Mouse (Mus musculus) midbrain, embryonic 16.5 days (tissue): ENCODE data around the gene Efcab12. TPM values are rescaled to one million over a fixed set of nuclear protein-coding genes. Genes with fewer than 3 reads are reported as not detected.

Experiments
- ATAC-seq: fragments of 200-750 bp; cut with Nextera tagmentation; 2 replicates; pipeline ENCODE4 v1.8.0; 2017; ENCODE audit warnings: moderate TSS enrichment
- H3K27ac ChIP-seq: fragments of 300-500 bp; sonication (generic); 2 replicates; pipeline ENCODE4 v1.5.1; 2014; ENCODE audit warnings: mild to moderate bottlenecking, low read length, mixed read lengths
- H3K27me3 ChIP-seq: fragments of 300-500 bp; sonication (generic); 2 replicates; pipeline ENCODE4 v1.6.1; 2014; ENCODE audit warnings: low read depth, low read length, mixed read lengths; ENCODE audit not compliant: control insufficient read depth, insufficient read depth
- H3K36me3 ChIP-seq: fragments of 300-500 bp; sonication (generic); 2 replicates; pipeline ENCODE4 v1.6.1; 2014; ENCODE audit warnings: mild to moderate bottlenecking, low read length, moderate library complexity, mixed read lengths; ENCODE audit not compliant: control insufficient read depth, insufficient read depth
- H3K4me1 ChIP-seq: fragments of 300-500 bp; sonication (generic); 2 replicates; pipeline ENCODE4 v1.6.1; 2014; ENCODE audit warnings: mild to moderate bottlenecking, low read length, mixed read lengths; ENCODE audit not compliant: control insufficient read depth, insufficient read depth
- H3K4me2 ChIP-seq: fragments of 300-500 bp; sonication (generic); 2 replicates; pipeline ENCODE4 v1.6.1; 2014; ENCODE audit warnings: mild to moderate bottlenecking, low read length, mixed read lengths
- H3K4me3 ChIP-seq: fragments of 300-500 bp; sonication (generic); 2 replicates; pipeline ENCODE4 v1.5.1; 2014; ENCODE audit warnings: low read depth, mild to moderate bottlenecking, low read length, moderate library complexity, mixed read lengths
- H3K9ac ChIP-seq: fragments of 300-500 bp; sonication (generic); 2 replicates; pipeline ENCODE4 v1.6.1; 2014; ENCODE audit warnings: low read depth, low read length, mixed read lengths
- H3K9me3 ChIP-seq: fragments of 300-500 bp; sonication (generic); replicated peaks from 2 replicates; pipeline ENCODE4 v1.6.1; 2014; ENCODE audit warnings: mild to moderate bottlenecking, low read length, mixed read lengths; ENCODE audit not compliant: control insufficient read depth, poor library complexity, severe bottlenecking
- WGBS: fragments of 180-500 bp; shearing (Covaris S2); extraction: QIAGEN DNeasy Blood & Tissue Kit; methylation state at CpG from one replicate; pipeline ENCODE4 v1.1.7; 2014; 5-methylcytosine and 5-hydroxymethylcytosine counted together
- microRNA-seq: library from miRNA; unstranded; fragments of <30 nt; microRNA quantifications from one replicate; pipeline ENCODE4, GENCODE M21; 2017
- polyA plus RNA-seq: library from polyadenylated mRNA; unstranded; fragments of >200 nt; fragmentation: Nextera tagmentation; extraction: Ambion mirVana; gene quantifications from 2 replicates; pipeline ENCODE4 v1.2.1, GENCODE M21; 2015

The Efcab12 gene
- polyA plus RNA-seq, 1 experiment from 2014 or later, result 3.1 TPM

DNA sequence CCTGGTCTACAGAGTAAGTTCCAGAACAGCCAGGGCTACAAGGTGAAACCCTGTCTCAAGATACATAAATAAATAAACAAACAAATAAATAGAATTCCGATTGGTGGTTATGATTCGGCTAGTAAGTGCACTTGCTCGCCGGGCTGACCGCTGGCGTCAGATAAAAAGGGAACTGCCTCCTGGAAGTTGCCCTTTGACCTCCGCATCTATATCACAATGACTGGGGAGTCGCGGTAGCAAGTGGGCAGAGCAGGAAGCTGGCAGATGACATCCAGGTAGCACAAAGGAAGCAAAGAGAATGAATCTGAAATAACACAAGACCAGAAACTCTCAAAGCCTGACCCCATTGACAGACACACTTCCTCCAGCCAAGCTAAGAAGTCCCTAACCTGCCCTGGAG, 70.9 kb downstream of the Efcab12 start:
- no peak for ATAC-seq
- no peak overlapping the region for H3K4me2 ChIP-seq
- H3K9me3 ChIP-seq, result no peaks in the 10 kb centered on the region
- 37% methylated on average over 9 of the region's 9 CpGs for WGBS
- no peaks in the 10 kb centered on the region for H3K36me3 ChIP-seq
- no peaks in the 10 kb centered on the region for H3K27me3 ChIP-seq
- no peak overlapping the region for H3K9ac ChIP-seq
- H3K4me1 ChIP-seq, result no peaks in the 10 kb centered on the region; the same call in 1 of the 2 replicates
- no peak overlapping the region for H3K27ac ChIP-seq
- H3K4me3 ChIP-seq, result no peak overlapping the region

DNA sequence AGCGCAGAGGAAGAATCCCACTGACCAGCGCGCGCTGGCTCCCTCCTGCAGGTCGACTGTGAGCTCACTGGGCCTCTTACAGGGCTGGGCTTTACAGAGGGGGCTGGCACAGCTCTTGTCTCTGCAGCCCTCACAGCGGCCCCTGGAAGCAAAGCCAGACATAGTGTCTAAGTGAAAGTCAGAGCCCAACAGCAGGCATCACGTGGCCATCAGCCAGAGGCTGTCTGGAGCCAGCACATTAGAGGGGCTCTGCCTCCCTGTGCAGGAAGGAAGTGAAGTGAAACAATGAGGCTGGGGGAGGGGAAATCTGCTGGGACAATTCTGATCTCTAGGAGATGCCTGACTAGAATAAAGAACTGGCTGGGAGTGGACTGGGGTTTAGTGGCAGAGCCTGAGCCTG, 74.0 kb downstream of the Efcab12 start:
- Histone ChIP-seq H3K4me1 (no peaks in the 10 kb centered on the region; the same call in 1 of the 2 replicates), H3K4me3 (no peak overlapping the region), H3K9ac (no peak overlapping the region), H3K27me3 (no peaks in the 10 kb centered on the region), H3K4me2 (peak overlapping the region; percentile 19; the same call in 1 of the 2 replicates), H3K9me3 (no peaks in the 10 kb centered on the region), H3K27ac (no peak overlapping the region; the same call in 1 of the 2 replicates), H3K36me3 (no peaks in the 10 kb centered on the region)
- ATAC-seq, result peak; percentile 89
- WGBS, result 2% methylated on average over 7 of the region's 7 CpGs

- Histone ChIP-seq H3K4me3 (no peak within 1 kb of the TSS), H3K4me1 (no peaks in the 10 kb centered on the region; the same call in 1 of the 2 replicates), H3K36me3 (no peaks in the 10 kb centered on the region), H3K9me3 (no peaks in the 10 kb centered on the region), H3K4me2 (no peak within 1 kb of the TSS), H3K9ac (no peak within 1 kb of the TSS), H3K27ac (no peak within 1 kb of the TSS), H3K27me3 (no peaks in the 10 kb centered on the region)
- ATAC-seq, result no peak
- WGBS, result 3% methylated on average over 9 of the region's 9 CpGs
Measured at GRCm38 (mm10) chr6:115761995-115762756, 76.0 kb downstream of the Efcab12 start, which contains the start of gene Tmem40. Tmem40 (minus strand) TSS chr6:115762410.

DNA sequence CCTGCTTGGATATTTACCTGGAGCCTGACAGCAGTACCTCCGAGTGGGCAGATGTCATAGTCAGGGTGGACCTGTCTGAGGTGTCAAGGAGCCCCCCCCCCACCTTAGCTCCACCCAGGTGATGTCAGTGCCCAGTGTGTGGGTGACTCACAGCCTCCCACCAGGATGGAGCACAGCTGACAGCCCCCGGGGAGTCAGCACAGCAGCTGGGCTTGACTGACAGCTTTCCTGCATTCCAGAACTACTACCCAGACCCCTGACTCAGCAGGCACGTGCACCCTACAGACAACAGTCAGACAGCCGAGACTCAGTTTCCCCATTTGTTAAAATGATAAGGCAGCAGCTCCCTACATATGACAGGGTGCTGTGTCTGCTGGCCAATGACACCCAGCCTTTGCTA, 77.2 kb downstream of the Efcab12 start:
- H3K27ac ChIP-seq, result no peak overlapping the region
- H3K27me3 ChIP-seq, result no peaks in the 10 kb centered on the region
- no peaks in the 10 kb centered on the region; the same call in 1 of the 2 replicates for H3K4me1 ChIP-seq
- no peaks in the 10 kb centered on the region for H3K36me3 ChIP-seq
- no peak overlapping the region for H3K4me2 ChIP-seq
- no peak overlapping the region for H3K9ac ChIP-seq
- no peaks in the 10 kb centered on the region for H3K9me3 ChIP-seq
- no peak overlapping the region for H3K4me3 ChIP-seq
- WGBS, result 62% methylated on average over 4 of the region's 4 CpGs
- no peak for ATAC-seq

Small RNAs within 50 kb of the gene (microRNA-seq; reads per million reads assigned to microRNA genes)
- gene Mir7660, result not detected

Other genes starting within 250 kb of the Efcab12 start
- 0.46 and 0.48 TPM in 2 replicates for gene Mkrn2os, start 245.8 kb downstream of the Efcab12 start, polyA plus RNA-seq
- 31.9 and 35.9 TPM in 2 replicates for gene Mkrn2, start 236.5 kb downstream of the Efcab12 start, polyA plus RNA-seq
- 127 and 136 TPM in 2 replicates for gene Raf1, start 161.8 kb downstream of the Efcab12 start, polyA plus RNA-seq
- 0.85 and 1.3 TPM in 2 replicates for gene Tmem40, start 76.0 kb downstream of the Efcab12 start, polyA plus RNA-seq
- 9.8 and 10.3 TPM in 2 replicates for gene Cand2, start 63.9 kb downstream of the Efcab12 start, polyA plus RNA-seq
- gene Rpl32, start 29.7 kb downstream of the Efcab12 start, polyA plus RNA-seq, result 855 and 922 TPM in 2 replicates
- gene Mbd4, start 15.0 kb upstream of the Efcab12 start, polyA plus RNA-seq, result 8.9 and 10.1 TPM in 2 replicates
- 35.2 and 36.8 TPM in 2 replicates for gene Ift122, start 15.1 kb upstream of the Efcab12 start, polyA plus RNA-seq
- gene Rho, start 93.3 kb upstream of the Efcab12 start, polyA plus RNA-seq, result 0.14 and 0.36 TPM in 2 replicates
- gene H1foo, start 106.5 kb upstream of the Efcab12 start, polyA plus RNA-seq, result not detected in 2 replicates
- 7.5 and 7.7 TPM in 2 replicates for gene Plxnd1, start 156.6 kb upstream of the Efcab12 start, polyA plus RNA-seq